Mouse (Mus musculus): Measurements from ENCODE around the gene Coro6.

The Coro6 gene

DNA sequence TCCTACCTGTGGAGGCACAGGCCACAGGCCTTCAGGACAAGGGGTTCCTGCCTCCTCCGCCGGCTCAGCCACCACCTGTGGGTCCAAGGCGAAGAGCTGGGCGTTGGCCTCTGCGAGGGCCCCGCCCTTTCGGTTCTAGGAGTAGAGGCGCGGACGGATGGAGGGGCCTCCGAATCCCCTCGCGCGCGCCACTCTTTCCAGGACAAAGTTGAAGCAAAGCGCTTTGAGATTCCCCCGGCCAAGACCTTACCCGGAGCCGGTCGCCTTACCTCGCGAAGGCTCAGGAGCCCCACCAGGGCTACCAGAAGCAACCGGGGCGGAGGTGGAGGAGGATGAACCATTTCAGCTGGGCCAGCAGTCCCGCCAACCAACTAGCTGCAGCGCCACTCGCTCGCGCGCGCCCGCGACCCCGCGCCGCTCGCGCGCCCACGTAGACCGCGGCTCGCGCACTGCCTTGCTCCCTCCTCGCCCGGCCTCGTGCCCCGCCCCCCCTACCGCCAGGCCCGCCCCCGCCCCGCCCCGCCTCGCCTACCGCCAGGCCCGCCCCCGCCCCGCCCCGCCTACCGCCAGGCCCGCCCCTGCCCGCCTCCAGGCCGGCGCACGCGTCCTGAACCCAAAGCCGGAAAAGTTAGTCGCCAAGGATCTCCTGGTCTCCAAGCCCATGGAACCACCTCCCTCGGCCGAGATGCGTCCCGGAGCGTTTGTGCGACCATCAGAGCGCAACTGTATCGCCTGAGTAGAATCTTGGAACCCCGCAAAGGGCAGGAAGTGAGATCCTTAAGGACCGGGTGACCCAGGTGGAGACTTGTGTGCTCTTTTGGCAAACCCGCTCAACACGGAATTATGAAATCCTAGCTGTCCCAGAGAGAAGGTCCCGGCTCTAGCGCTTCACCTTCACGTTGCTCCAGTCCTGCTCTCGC, 50.9 kb downstream of the Coro6 start:
- DNase-seq (ENCODE audit: low spot score) = peak; percentile 78

DNA sequence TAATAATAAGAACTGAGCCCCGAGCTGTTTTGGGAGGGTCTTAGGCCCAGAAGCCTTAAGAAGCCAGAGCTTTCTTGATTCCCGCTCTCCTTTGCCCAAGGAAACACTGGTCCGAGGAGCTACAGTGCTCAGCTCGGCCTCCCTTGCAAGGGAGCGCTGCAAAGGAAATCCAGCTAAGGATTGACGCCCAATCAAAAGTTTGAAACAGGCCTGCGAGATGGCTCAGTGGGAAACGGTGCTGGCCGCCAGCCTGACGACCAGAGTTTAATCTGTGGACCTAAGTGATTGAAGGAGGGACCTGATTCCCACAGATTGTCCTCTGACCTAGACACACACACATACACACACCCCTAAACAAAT, 51.6 kb downstream of the Coro6 start:
- DNase-seq (ENCODE audit: low spot score) = no peak

DNA sequence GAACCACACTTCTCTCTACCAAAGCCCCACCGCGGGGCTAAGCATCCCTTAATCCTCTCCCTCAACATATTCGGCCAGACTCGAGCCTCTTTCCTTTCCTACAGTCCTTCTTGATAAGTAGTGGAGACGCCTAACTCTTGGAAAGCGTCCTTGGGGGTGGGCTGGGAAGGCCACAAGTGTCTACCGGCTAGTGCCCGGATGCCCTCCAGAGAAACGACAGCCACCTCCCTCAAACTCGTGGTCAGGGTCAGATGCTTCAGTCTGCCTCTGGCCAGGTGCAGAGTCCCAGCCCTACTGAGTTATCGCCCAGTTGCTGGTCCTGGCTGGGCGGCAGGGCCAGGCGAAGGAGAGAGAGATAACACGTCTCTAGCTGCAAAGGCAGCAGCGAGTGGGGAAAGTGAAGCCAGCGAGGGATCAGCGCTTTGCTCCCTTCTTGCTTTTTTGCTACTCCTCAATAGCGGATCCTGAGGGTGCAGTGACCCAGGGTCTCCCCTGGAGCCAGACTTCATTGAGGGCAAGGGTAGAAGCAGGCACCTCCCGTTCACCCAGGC, 52.1 kb downstream of the Coro6 start:
- no peak for DNase-seq (ENCODE audit: low spot score)

DNA sequence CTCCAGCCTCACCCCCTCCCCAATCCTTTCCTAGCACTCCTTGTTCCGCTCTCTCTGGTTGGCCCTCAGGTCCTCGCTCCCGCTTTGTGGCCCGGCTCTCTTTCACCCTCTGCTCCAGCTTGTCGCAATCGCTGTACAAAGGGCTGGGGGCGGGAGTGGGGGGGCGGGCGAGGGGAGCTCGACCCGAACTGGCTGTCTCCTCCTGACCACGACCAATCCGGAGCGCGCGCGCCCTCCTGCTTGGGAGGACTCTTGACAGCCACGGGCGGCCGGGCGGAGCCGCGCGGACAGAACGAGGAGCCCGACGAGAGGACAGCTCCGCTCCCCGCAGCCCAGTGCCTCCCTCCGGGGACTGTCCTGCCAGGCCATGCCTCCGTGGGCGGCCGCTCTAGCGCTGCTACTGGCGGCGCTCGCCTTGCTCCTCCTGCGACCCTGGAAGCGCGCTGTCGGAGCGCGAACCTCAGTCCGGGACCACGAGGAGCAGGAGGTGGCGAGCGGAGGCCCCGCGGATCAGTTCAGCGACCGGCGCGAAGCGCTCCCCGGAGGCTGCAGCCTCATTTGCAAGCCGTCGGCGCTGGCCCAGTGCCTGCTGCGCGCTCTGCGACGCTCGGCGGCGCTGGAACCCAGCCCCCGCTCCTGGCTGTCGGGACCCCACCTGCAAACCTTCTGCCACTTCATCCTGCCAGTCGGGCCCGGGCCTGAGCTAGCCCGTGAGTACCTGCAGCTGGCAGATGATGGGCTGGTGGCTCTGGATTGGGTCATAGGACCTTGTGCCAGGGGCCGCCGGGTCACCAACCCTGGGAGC, 52.8 kb downstream of the Coro6 start, which contains the start of gene Abhd15:
TSS of gene Abhd15 (plus strand) at position 290 of the 805 bp plus-strand sequence.
- DNase-seq (ENCODE audit: low spot score) = peak; percentile 75

DNA sequence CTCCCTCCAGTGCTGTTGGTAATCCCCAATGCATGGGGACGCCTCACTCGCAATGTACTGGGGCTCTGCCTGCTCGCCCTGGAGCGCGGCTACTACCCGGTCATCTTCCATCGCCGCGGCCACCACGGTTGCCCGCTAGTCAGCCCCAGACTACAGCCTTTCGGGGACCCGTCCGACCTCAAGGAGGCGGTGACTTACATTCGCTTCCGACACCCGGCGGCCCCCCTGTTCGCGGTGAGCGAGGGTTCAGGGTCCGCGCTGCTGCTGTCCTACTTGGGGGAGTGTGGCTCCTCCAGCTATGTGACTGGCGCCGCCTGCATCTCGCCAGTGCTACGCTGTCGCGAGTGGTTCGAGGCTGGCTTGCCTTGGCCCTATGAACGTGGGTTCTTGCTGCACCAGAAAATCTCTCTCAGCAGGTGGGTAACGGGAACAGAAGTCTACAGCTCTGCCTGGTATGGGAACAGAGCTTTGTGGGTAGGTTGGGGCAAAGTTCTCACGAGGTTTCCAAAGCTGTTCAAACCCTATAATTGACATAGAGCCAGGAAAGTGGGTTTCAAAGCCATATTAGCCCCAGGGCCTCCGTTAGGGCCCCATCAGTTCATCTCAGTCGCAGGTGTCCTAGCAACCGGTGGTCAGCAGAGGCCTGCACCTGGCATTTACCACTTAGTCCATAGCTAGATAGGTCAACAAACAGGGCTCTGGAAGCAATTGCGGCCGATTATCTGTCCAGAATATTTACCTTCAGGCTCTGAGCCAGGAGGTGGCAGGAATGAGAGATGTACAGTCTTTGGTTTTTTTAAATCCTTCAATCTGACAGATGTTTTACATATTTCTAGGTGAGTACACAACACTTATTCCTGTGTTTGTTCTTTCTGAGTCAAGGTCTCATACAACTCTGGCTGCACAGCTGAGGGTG, 53.7 kb downstream of the Coro6 start, which contains the start of gene Trp53i13:
TSS of gene Trp53i13 (minus strand) at position 344 of the 916 bp plus-strand sequence.
- DNase-seq (ENCODE audit: low spot score) = no peak

DNA sequence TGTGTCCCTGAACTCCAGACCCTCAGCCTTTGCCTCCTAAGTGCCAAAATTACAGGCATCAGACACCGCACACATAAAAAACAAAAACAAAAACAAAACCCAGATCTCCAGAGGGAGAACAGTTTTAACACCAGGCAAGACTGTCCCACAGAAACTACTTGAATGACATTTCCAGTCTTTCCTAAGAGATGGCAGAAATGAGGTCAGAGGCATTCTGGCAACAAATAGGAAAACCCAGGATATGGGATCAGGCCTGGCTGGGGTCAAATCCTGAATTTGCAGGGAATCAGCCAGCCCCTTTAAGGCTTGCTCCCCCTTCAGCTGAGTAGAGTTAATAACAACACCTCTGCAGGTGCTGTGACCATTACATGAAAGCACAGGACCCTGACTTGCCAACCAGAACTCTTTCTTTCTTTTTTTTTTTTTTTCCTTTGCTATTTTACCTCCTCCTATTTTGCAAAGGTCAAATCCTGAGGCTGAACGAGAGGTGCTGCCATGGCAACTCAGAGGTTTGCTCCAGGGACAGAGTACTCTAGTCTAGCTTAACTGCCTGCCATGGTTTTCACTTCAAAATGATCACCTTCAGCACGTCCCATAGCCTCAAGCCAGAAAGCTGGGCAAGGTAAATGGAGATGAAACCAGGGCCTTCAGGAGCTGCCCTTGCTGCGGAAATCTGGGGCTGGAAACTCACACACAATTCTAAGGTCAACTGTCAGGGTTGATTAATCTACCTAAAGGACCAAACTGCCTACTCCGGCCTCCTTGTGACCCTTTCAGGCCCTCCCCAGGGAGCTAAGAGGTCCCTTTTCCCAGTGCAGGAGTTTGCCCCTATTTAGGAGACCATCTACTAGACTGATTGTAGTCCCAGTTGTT, 54.6 kb downstream of the Coro6 start:
- DNase-seq (ENCODE audit: low spot score) = no peak

DNA sequence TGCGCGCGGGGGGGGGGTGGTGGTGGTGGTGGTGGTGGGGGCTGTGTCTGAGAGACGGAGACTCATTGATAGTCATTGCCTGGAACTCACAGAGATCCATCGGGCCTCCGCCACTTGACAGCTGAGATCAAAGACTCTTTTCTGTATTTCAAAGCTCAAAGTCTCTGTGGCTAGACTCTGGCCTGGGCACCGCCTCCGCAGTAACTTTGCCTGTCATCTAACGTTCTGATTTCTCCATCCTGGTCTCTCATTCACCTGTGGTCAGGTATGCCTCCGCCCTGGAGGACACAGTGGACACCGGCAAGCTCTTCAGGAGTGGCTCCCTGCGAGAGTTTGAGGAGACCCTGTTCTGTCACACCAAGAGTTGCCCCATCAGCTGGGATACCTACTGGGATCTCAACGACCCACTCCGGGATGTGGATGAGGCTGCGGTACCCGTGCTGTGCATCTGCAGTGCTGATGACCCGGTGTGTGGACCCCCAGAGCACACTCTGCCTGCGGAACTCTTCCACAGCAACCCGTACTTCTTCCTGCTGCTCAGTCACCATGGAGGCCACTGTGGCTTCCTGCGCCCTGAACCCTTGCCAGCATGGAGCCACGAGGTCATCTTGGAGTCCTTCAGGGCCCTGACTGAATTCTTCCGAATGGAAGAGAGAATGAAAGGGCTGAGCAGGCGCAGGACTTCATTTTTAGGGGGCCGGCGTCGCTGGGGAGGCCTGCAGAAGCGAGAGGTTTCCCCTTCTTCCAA, 56.0 kb downstream of the Coro6 start:
- no peak for DNase-seq (ENCODE audit: low spot score)

DNA sequence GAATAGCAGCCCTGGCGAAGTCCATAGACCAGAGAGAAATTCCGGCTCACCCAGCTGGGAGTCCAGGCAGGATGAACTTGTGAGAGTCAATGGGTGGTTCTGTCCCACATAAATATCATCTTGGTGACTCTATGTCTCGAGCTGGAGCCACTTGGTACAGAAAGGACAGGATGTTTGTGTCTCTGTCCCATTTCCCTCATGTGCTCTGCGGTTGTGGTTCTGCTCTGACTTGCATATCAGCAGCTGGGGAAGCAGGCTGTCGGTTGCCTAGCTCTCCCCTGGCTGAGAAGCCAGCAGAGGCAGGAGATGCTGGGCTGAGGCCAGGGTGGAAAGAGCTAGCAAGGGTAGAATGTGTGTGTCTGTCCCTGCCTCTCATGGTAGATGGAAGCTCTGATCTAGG, 56.8 kb downstream of the Coro6 start, which contains the start of gene Gm10392:
TSS of gene Gm10392 (minus strand) at position 156 of the 400 bp plus-strand sequence.
- no peak for DNase-seq (ENCODE audit: low spot score)

Data from layer of hippocampus, adult 11-12 months (tissue).